Mouse (Mus musculus) hindbrain, embryonic 15.5 days (tissue): ENCODE results near the gene Brd3. TPM values are rescaled to one million over a fixed set of nuclear protein-coding genes. Genes with fewer than 3 reads are reported as not detected.
"Not testable (repeated sequence)": the region's sequence is repeated elsewhere in the genome, so short reads cannot be mapped to it uniquely, and the experiment has no call there.

Experiments used
- ATAC-seq: fragments of 200-750 bp; cut with Nextera tagmentation; 2 replicates; pipeline ENCODE4 v1.8.0; 2017; ENCODE audit warnings: low read depth, moderate number of reproducible peaks, moderate TSS enrichment; ENCODE audit not compliant: low FRiP score
- H3K27ac ChIP-seq: fragments of 300-500 bp; sonication (generic); replicated peaks from 2 replicates; pipeline ENCODE4 v1.5.1; 2015; ENCODE audit warnings: mild to moderate bottlenecking, inconsistent platforms
- H3K27me3 ChIP-seq: fragments of 300-500 bp; sonication (generic); 2 replicates; pipeline ENCODE4 v1.6.1; 2015; ENCODE audit warnings: control low read depth, inconsistent platforms
- H3K36me3 ChIP-seq: fragments of 300-500 bp; sonication (generic); 2 replicates; pipeline ENCODE4 v1.6.1; 2015; ENCODE audit warnings: control low read depth, inconsistent platforms
- H3K4me1 ChIP-seq: fragments of 300-500 bp; sonication (generic); replicated peaks from 2 replicates; pipeline ENCODE4 v1.6.1; 2015; ENCODE audit warnings: control low read depth, inconsistent platforms
- H3K4me2 ChIP-seq: fragments of 300-500 bp; sonication (generic); 2 replicates; pipeline ENCODE4 v1.6.1; 2015; ENCODE audit warnings: moderate library complexity, mild to moderate bottlenecking, inconsistent platforms
- H3K4me3 ChIP-seq: fragments of 300-500 bp; sonication (generic); 2 replicates; pipeline ENCODE4 v1.5.1; 2015; ENCODE audit warnings: mild to moderate bottlenecking, inconsistent platforms
- H3K9ac ChIP-seq: fragments of 300-500 bp; sonication (generic); 2 replicates; pipeline ENCODE4 v1.6.1; 2015; ENCODE audit warnings: inconsistent platforms
- H3K9me3 ChIP-seq: fragments of 300-500 bp; sonication (generic); 2 replicates; pipeline ENCODE4 v1.6.1; 2016; ENCODE audit warnings: control low read depth, inconsistent platforms
- WGBS: fragments of 180-500 bp; shearing (Covaris S2); methylation state at CpG from one replicate; pipeline ENCODE4 v1.1.7; 2015; 5-methylcytosine and 5-hydroxymethylcytosine counted together
- polyA plus RNA-seq: library from polyadenylated mRNA; unstranded; fragments of >200 nt; fragmentation: Nextera tagmentation; extraction: Ambion mirVana; gene quantifications from 2 replicates; pipeline ENCODE4 v1.2.1, GENCODE M21; 2015

The Brd3 gene
- 109 and 132 TPM in 2 replicates for polyA plus RNA-seq

DNA sequence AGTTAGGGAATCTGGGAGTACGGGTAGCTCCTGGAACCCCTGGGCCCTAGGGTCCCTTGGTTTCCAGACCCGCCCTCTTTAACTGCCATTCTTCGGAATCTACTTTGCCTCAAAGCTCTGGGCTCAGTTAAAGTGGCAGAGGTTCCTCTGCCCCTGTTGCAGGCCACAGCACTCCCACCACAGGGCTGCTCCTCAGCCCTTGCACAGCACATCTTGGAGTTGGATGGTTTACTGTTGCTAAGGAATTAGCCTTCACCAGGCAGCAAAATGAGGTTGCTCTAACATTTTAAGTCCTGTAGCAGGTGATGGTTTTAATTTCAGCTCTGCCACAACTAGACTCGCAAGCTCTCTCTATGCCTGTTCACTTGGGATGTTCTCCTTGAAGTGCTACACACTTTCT is at the start of gene Brd3:
Gene Brd3, minus strand, starts transcription at position 101 of the 400 bp plus-strand sequence.
- no peaks in the 10 kb centered on the region for H3K27me3 ChIP-seq
- no peak within 1 kb of the TSS for H3K4me3 ChIP-seq
- H3K36me3 ChIP-seq: no peaks in the 10 kb centered on the region
- H3K4me2 ChIP-seq: no peak within 1 kb of the TSS
- H3K9me3 ChIP-seq: no peaks in the 10 kb centered on the region
- ATAC-seq: no peak
- no peak within 1 kb of the TSS for H3K27ac ChIP-seq
- H3K9ac ChIP-seq: no peak within 1 kb of the TSS
- 72% methylated on average over 4 of the region's 4 CpGs for WGBS
- no peaks in the 10 kb centered on the region for H3K4me1 ChIP-seq

DNA sequence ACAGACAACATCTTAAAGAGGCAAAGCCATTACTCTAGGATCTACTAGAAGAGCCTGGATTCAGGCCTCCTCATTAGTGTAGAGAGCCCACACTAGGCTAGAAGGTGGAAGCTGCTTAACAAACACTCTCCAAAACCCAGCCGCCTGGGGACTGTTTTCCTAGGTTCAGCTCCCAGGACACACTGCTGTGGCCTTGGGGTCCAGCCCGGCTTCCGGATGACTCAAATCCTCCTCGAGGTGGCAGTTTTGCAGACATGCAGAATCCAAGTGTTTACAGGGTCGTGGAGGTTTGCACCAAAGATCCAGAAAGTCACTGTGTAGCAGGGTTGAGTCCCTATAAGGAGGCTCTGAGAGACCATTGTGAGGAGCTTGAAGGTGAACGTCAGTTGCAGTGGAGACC is 49.5 kb upstream of the Brd3 start:
- H3K27ac ChIP-seq: no peak overlapping the region
- H3K9me3 ChIP-seq: no peaks in the 10 kb centered on the region
- H3K9ac ChIP-seq: no peak overlapping the region
- no peak for ATAC-seq
- WGBS: 88% methylated on average over 6 of the region's 6 CpGs
- no peaks in the 10 kb centered on the region for H3K27me3 ChIP-seq
- no peak overlapping the region for H3K4me3 ChIP-seq
- no peaks in the 10 kb centered on the region for H3K36me3 ChIP-seq
- 0 out of 2 replicates have a peak, but pooled peaks cover 4% of the 10 kb centered on the region for H3K4me1 ChIP-seq
- no peak overlapping the region for H3K4me2 ChIP-seq

DNA sequence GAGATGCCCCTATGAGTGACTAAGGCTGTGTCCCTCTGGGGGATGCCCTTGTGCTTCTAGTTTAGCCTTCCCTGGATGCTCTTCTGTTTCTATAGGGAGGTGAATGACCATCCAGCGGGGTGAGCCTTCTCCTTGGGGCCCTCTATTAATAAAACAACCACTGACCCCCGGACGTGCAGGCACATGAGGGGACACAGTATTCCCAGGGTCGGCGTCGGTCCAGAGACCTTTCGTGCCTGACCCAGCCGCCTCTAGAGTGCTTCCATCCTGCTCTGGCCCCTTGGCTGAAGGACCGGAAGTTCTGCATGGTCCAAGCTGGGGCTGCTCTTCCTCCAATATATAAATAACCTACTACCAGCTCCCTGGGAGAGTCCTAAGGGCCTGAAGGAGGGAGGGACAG is 46.8 kb upstream of the Brd3 start:
- H3K27me3 ChIP-seq: no peaks in the 10 kb centered on the region
- H3K36me3 ChIP-seq: no peaks in the 10 kb centered on the region
- no peak overlapping the region for H3K4me2 ChIP-seq
- 0 out of 2 replicates have a peak, but pooled peaks cover 4% of the 10 kb centered on the region for H3K4me1 ChIP-seq
- H3K27ac ChIP-seq: no peak overlapping the region
- no peak overlapping the region for H3K9ac ChIP-seq
- 91% methylated on average over 9 of the region's 9 CpGs for WGBS
- H3K9me3 ChIP-seq: no peaks in the 10 kb centered on the region
- no peak for ATAC-seq
- H3K4me3 ChIP-seq: no peak overlapping the region

DNA sequence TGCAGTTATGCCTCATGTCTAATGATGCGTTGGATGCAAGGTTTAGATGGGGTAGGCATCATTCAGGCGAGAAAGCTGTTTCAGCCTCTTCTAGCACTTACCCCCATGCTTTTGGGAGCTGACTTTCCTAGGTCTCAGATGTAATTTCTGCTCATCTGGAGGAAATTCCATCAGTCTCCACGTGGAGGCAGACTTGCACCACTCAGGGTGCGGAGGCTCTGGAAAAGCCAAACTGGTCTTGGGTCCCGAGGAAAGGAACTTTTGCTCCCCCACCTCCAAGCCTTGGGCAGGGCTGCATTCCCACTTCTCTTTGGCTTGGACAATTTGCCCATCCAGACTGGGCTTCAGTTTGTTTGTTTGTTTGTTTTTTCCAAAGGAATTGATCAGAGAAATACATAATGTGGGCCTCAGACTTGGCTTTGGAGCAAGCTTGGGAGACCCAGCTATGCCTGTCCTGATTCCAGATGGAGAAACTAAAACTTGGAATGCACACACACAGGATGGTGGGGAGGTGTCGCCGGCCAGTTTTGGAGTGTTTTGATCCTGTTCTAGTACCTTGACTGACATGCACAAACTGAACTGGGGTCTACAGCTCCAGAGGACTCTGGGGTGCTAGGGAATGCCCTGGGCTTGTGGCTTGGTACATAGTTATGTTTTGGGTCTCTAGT is 45.3 kb upstream of the Brd3 start:
- Histone ChIP-seq H3K4me1 (0 out of 2 replicates have a peak, but pooled peaks cover 4% of the 10 kb centered on the region), H3K27me3 (no peaks in the 10 kb centered on the region), H3K9ac (no peak overlapping the region), H3K4me2 (no peak overlapping the region), H3K36me3 (no peaks in the 10 kb centered on the region), H3K9me3 (no peaks in the 10 kb centered on the region), H3K4me3 (no peak overlapping the region), H3K27ac (no peak overlapping the region)
- ATAC-seq: 0 out of 2 replicates have a peak, but pooled peaks have one; percentile 15
- WGBS: 24% methylated on average over 7 of the region's 7 CpGs

DNA sequence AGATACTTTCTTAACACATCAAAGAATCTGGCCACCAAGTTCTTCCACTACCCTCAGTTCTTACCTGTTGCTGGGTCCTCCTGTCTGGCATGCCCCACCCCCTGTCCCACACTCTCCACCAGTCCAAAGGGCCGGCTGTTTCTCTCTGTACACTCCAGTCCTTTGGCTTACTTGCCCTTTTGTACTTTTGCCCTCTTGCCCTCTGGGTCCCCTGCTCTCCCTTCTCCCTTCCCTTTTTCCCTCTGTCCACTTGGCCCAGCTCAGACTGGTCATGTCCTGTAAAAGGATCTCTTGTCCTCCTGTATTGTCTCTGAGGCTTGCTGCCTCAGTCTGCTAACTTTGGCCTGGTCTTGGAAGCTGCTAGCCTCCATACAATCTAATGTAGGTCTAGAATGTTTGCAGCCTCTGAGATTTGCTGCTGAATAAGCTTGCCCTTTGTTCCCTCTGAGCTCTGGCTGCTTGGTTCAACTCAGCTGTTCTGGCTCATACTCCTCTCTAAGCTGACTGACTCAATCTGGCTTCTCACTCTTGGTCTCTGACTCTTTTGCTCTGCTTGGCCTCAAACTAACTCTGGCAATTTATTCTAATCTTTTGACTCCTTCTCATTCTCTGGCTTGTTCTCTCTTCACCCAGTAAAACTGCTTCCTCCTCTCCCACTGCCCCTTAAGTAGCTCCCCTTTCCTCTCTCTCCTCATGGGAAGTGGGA is 41.4 kb upstream of the Brd3 start:
- Histone ChIP-seq H3K9me3 (no peaks in the 10 kb centered on the region), H3K27me3 (no peaks in the 10 kb centered on the region), H3K27ac (no peak overlapping the region), H3K4me2 (no peak overlapping the region), H3K4me3 (no peak overlapping the region), H3K9ac (no peak overlapping the region), H3K36me3 (no peaks in the 10 kb centered on the region), H3K4me1 (0 out of 2 replicates have a peak, but pooled peaks cover 4% of the 10 kb centered on the region)
- ATAC-seq: no peak
- 93% methylated on average over 1 of the region's 1 CpGs for WGBS

DNA sequence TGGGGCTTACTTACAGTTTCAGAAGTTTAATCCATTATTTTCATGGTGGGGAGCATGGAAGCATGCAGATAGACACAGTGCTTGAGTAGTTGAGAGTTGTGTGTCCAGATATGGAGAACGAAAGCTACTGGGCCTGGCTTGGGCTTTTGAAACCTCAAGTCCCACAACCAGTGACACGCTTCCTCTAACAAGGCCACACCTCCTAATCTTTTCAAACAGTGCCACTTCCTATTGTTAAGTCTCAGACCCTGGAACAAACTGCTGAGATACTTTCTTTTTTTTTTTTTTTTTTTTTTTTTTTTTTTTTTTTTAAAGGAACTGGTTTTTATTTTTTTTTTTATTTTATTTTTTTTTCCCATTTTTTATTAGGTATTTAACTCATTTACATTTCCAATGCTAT is 40.5 kb upstream of the Brd3 start:
- no peaks in the 10 kb centered on the region for H3K36me3 ChIP-seq
- no peaks in the 10 kb centered on the region for H3K27me3 ChIP-seq
- ATAC-seq: no peak
- H3K4me2 ChIP-seq: no peak overlapping the region
- WGBS: 92% methylated on average over 2 of the region's 2 CpGs
- H3K27ac ChIP-seq: no peak overlapping the region
- H3K9ac ChIP-seq: no peak overlapping the region
- H3K4me3 ChIP-seq: no peak overlapping the region
- no peaks in the 10 kb centered on the region for H3K9me3 ChIP-seq
- 0 out of 2 replicates have a peak, but pooled peaks cover 3% of the 10 kb centered on the region for H3K4me1 ChIP-seq

DNA sequence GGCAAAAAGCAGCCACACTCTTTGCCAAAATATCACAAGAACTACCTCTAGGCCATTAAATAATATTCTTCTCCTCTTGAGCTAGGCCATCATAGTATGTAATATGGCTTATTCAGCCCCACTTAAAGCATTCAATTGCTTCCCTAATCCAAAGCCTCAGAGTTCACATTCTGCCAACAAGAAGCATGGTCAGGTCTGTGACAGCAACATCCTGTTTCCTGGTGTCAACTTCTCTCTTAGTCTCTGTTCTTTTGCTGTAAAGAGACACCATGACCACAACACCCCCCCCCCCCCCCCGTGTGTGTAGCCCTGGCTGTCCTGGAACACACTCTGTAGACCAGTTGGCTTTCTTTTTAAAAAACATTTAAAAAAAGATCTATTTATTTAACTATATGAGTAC is 39.9 kb upstream of the Brd3 start:
- H3K27ac ChIP-seq: no peak overlapping the region
- H3K9me3 ChIP-seq: no peaks in the 10 kb centered on the region
- H3K27me3 ChIP-seq: no peaks in the 10 kb centered on the region
- 53% methylated on average over 1 of the region's 1 CpGs for WGBS
- no peaks in the 10 kb centered on the region for H3K36me3 ChIP-seq
- no peaks in the 10 kb centered on the region for H3K4me1 ChIP-seq
- ATAC-seq: no peak
- no peak overlapping the region for H3K4me2 ChIP-seq
- H3K9ac ChIP-seq: no peak overlapping the region
- H3K4me3 ChIP-seq: no peak overlapping the region

DNA sequence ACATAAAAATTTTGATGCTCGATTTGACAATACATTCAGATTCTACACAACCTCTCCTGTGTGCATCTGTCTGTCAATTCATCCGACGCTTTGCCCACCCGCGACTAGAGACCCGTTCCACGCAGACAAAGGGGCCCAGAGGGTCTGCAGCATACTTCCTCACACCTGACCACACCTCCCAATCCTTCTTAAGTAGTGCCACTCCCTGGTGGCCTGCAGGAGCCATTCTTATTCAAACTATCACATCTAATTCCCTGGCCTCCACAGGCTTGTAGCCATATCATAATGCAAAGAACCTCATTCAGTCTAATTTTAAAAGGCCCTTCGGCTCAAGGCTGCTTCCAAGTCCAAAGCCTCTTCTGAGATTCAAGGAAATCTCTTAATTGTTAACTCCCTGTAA is 38.6 kb upstream of the Brd3 start:
- H3K4me1 ChIP-seq, H3K36me3 ChIP-seq, H3K9me3 ChIP-seq, H3K27ac ChIP-seq, ATAC-seq, H3K4me2 ChIP-seq, H3K27me3 ChIP-seq, H3K4me3 ChIP-seq, H3K9ac ChIP-seq: not testable (repeated sequence)
- 94% methylated on average over 8 of the region's 8 CpGs for WGBS

DNA sequence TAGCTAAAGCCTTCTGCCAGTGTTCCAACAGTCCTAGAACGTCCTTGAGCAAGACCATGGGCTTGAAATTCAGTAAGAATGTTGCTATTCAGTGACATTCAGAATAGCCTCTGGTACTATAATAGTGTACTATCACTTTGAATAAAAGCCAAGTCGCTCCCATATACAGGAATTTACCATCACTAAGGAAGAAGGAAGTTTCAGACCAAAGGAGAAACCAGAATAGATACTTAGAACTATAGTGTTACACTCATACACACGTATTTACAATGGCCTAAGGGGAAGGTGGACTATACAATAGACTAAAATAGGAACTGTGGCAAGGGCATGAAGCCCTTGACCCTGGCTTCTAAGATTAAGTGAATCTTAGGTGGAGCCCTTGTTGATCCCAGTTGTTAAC is 38.1 kb upstream of the Brd3 start:
- not testable (repeated sequence) for H3K4me3 ChIP-seq, H3K36me3 ChIP-seq, H3K27ac ChIP-seq, H3K9ac ChIP-seq, H3K27me3 ChIP-seq, H3K4me2 ChIP-seq, H3K9me3 ChIP-seq, ATAC-seq
- H3K4me1 ChIP-seq: peaks cover 13% of the 10 kb centered on the region
- 89% methylated on average over 3 of the region's 3 CpGs for WGBS

DNA sequence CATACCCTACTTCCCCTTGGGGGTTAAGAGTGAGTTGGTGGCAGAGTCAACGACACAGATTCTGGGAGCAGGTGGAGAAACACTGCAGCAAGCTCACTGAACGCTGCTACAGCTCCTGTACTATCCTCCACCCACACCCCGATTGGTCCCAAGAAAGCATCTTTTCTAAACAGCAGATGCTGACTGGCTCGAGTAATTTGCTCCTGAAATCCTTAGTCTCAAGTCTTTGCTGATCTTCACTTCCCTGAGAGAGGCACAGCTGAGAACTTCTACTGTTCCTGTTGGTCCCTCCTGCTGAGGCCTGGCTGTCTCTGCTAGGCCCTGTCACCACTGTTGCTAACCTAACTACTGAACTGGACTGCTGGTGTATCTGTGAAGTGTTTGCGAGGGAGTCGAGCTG is 37.2 kb upstream of the Brd3 start:
- no peak overlapping the region for H3K27ac ChIP-seq
- no peaks in the 10 kb centered on the region for H3K9me3 ChIP-seq
- H3K4me2 ChIP-seq: no peak overlapping the region
- no peak overlapping the region for H3K4me3 ChIP-seq
- no peaks in the 10 kb centered on the region for H3K27me3 ChIP-seq
- ATAC-seq: no peak
- H3K9ac ChIP-seq: no peak overlapping the region
- WGBS: 93% methylated on average over 6 of the region's 6 CpGs
- H3K36me3 ChIP-seq: no peaks in the 10 kb centered on the region
- peaks cover 14% of the 10 kb centered on the region for H3K4me1 ChIP-seq

DNA sequence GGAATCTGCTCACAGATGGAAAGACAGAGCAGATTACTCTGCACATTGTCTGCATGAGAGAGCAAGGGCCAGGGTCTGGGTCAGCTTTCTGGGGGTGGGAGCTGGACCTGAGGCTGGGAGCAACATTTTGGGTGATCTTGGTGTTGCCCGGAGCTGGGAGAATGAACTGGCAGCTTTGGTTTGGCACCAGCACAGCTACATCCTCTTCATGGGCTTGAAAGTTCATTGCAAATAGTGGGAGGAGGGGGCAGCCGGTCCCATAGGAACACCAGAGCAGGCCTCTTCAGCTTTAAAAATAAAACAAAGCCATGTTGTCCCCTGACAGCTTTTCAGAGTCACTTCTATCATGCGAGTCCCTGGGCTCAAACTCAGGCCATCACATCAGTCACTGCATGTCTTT is 33.8 kb upstream of the Brd3 start:
- H3K27me3 ChIP-seq: no peaks in the 10 kb centered on the region
- H3K4me3 ChIP-seq: peak overlapping the region; percentile 43; the same call in 1 of the 2 replicates
- no peaks in the 10 kb centered on the region for H3K9me3 ChIP-seq
- H3K36me3 ChIP-seq: peaks cover 6% of the 10 kb centered on the region; the same call in 1 of the 2 replicates
- H3K9ac ChIP-seq: peak overlapping the region; percentile 53; the same call in 1 of the 2 replicates
- H3K27ac ChIP-seq: peak overlapping the region; percentile 89
- H3K4me1 ChIP-seq: peaks cover 20% of the 10 kb centered on the region
- H3K4me2 ChIP-seq: peak overlapping the region; percentile 71
- no peak for ATAC-seq
- 88% methylated on average over 3 of the region's 3 CpGs for WGBS

DNA sequence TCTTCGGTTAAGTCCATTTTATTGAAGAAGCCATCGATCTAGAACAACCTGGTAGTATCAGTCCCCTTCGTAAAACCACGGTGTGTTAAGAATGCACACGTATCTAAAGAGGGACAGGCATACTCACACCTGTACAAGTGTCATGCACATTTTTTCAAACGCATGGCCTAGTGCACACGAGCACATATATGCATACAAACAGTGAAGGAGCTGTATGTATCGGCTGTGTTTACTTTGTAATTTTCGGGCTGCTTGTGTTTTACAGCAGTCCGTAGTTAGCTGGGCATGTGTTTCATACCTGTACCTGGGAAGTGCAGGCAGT is 33.0 kb upstream of the Brd3 start:
- peak; percentile 43 for ATAC-seq
- peak overlapping the region; percentile 53 for H3K9ac ChIP-seq
- H3K36me3 ChIP-seq: peaks cover 13% of the 10 kb centered on the region
- 29% methylated on average over 10 of the region's 10 CpGs for WGBS
- peak overlapping the region; percentile 43 for H3K4me3 ChIP-seq
- H3K27me3 ChIP-seq: no peaks in the 10 kb centered on the region
- peaks cover 20% of the 10 kb centered on the region for H3K4me1 ChIP-seq
- peak overlapping the region; percentile 89 for H3K27ac ChIP-seq
- no peaks in the 10 kb centered on the region for H3K9me3 ChIP-seq
- H3K4me2 ChIP-seq: peak overlapping the region; percentile 71
